Mouse (Mus musculus) embryonic fibroblast, embryonic 13.5 days (primary cell): Measurements from ENCODE around the gene Frmd4a. TPM values are rescaled to one million over a fixed set of nuclear protein-coding genes. Genes with fewer than 3 reads are reported as not detected.

Experiments
- H3K27ac ChIP-seq: 2 replicates; pipeline ENCODE4 v1.5.1; 2012; ENCODE audit warnings: low read length, control low read depth, inconsistent platforms; ENCODE audit not compliant: insufficient read depth
- H3K4me1 ChIP-seq: 2 replicates; pipeline ENCODE4 v1.6.1; 2011; ENCODE audit warnings: low read length; ENCODE audit not compliant: control insufficient read depth, insufficient read depth
- H3K4me3 ChIP-seq: 2 replicates; pipeline ENCODE4 v1.5.1; 2011; ENCODE audit warnings: mild to moderate bottlenecking, control low read depth, low read length; ENCODE audit not compliant: insufficient read depth
- CTCF ChIP-seq: IDR thresholded peaks from 2 replicates; pipeline ENCODE4 v1.5.1; 2011; ENCODE audit warnings: mild to moderate bottlenecking, control low read depth, low read length, moderate library complexity, borderline replicate concordance; ENCODE audit not compliant: insufficient read depth
- POLR2A ChIP-seq: IDR thresholded peaks from 2 replicates; pipeline ENCODE4 v1.6.1; 2011; ENCODE audit warnings: low read depth, mild to moderate bottlenecking, control low read depth, low read length, moderate library complexity
- polyA plus RNA-seq: library from polyadenylated mRNA; stranded (reverse); fragments of >200 nt; gene quantifications from 2 replicates; pipeline ENCODE4 v1.2.4, GENCODE M21; 2011; ENCODE audit warnings: low read depth; ENCODE audit not compliant: missing spikeins, insufficient read length

Gene Frmd4a
- polyA plus RNA-seq, 1 experiment = 66.9 TPM

DNA sequence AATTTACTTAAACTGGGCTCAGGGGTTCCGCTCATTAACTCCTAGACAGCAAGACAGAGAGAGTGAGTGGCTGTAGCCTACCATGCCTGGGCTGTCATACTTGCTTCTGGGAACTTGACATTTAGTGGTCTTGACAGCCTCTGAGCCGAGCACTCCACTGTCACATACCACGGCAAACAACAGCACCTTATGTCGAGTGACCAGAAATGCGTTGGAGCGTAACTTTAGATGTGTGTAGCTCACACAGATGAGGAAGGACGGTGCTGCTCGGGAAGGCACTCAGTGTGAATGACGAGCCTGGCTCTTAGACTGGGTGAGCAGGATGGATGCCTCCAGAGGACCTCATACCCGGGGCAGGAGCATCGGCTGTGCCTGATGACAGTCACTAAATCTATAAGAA, 463.6 kb downstream of the Frmd4a start:
- no peak overlapping the region for H3K27ac ChIP-seq
- no peak overlapping the region for H3K4me3 ChIP-seq
- TF ChIP-seq CTCF = no peak
- no peak for TF ChIP-seq POLR2A
- H3K4me1 ChIP-seq = peaks cover 19% of the 10 kb centered on the region

DNA sequence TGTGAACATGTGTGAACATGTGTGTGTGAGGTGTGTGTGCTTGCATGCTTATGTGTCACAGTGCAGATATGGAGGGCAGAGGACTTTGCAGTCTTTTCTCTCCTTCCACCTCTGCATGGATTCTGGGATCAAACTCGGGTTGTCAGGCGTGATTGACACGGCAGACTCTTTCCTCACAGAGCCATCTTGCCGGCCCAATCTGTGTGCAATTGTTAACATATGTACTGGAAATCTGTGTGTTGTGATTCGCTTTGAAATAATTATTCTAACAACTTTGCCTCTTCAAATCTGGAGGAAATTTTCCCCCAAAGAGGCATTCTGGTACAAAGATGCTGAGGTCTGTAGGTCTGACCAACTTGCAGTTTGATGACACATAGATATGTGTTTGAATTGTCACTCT, 468.7 kb downstream of the Frmd4a start:
- Histone ChIP-seq H3K27ac (no peak overlapping the region), H3K4me1 (peaks cover 9% of the 10 kb centered on the region), H3K4me3 (no peak overlapping the region)
- TF ChIP-seq POLR2A (no peak), CTCF (no peak)

DNA sequence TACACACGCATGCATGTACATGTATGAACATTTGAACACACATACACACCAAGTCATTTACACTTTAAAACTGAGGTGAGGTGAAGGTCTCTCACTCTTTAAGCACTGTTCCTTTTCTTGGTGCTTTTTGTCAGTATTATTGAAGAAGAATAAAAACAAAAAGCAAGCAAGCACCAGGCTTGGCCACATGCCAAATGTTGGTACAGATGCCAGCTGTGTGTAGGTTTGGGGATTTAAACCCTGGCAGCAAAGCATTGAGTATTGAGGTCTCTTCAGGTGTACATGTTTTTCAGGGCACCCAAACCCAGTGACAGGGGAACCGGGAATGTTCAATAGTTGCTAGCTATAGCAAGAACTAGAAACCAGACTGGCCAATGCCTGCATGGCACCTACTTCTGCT, 469.8 kb downstream of the Frmd4a start:
- Histone ChIP-seq H3K4me1 (peaks cover 18% of the 10 kb centered on the region), H3K27ac (no peak overlapping the region), H3K4me3 (no peak overlapping the region)
- TF ChIP-seq POLR2A = no peak
- TF ChIP-seq CTCF = no peak

DNA sequence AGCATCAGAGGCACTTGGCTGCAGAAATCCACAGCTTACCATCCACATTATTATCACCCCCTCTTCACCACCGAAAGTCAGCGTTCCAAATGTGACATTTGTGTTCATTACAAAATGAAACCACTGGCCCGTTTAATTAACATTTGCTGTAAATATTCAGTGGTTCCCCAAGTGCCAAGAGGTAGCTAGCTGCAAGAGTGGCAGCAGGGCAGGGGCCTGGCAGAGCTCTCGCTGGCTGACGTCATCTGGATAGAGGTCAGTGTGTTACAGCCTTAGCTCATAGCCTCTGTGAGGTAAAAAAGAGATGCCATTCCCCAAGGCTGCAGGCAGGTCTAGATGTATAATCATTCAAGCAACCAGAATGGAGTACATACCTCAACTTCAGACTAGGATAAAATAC, 473.3 kb downstream of the Frmd4a start:
- H3K4me3 ChIP-seq = no peak overlapping the region
- TF ChIP-seq POLR2A (no peak), CTCF (no peak)
- H3K27ac ChIP-seq = peak overlapping the region; percentile 31; the same call in 1 of the 2 replicates
- peaks cover 19% of the 10 kb centered on the region; the same call in 1 of the 2 replicates for H3K4me1 ChIP-seq

DNA sequence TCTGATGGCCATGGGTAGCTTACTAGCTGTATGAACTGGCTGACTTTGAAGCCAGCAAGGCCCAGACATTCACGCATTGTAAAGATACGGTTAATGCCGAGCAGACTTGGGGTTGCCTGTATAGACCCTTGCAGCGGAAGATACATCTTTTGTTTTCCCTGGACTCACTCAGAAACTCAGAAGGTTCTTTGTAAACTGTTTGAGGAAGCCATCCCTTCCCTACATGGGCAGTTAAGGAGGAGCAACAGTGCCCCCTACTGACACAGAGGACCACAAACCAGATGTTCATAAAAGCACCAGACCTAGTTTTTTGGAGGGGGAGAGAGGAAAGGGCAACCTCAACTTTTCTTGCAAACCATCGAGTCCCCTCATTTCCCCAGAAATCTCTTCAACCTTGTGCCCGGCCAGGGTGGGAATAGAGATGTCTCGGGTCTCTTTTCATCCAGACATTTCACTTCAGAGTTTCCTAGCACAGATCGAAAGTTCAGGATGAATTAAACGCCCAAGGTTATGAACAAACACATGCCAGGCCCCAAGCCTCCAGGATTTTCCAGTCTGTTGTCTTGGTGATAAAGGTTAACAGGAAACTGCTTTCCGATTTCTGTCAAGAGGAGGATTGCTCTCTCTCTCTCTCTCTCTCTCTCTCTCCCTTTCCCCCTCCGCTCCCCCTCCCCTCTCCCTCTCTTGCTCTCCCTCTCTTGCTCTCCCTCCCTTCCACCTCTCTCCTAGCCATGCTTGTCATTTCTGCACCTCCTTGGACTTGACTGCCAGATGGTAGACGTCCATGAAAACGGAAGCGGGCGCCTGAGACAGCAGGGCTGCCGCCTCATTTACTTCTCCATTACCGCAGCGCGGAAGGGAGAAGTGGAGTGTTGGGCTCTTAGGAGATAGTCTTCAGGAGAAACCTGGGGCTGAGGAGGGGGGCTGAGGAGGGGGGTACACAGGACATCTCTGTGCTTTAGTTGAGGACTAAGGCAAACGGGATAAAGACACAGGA, 475.3 kb downstream of the Frmd4a start:
- Histone ChIP-seq H3K4me3 (no peak overlapping the region), H3K4me1 (peaks cover 19% of the 10 kb centered on the region; the same call in 1 of the 2 replicates), H3K27ac (peak overlapping the region; percentile 15; the same call in 1 of the 2 replicates)
- TF ChIP-seq CTCF (peak; percentile 60; the same call in 1 of the 2 replicates), POLR2A (no peak)

DNA sequence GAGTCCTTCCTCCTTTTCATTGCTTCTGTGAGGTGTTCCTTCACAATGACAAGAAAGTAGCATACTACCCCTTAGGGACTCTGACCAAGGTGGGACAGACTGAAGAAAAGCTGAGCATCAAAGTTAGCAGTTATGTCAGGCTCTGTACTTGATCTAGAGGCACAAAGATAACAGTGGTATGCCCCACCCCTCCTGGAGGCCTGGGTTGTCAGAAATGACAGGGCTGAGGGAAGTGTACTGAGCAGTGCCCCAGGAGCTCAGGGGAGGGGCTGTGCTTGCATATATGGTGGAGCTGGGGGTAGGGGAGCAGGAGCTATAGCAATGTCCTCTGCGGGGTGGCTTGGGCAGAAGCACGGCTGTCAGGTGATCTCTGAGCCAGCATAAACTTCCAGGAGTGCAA, 477.0 kb downstream of the Frmd4a start:
- peaks cover 19% of the 10 kb centered on the region; the same call in 1 of the 2 replicates for H3K4me1 ChIP-seq
- no peak for TF ChIP-seq CTCF
- no peak overlapping the region for H3K4me3 ChIP-seq
- no peak overlapping the region for H3K27ac ChIP-seq

DNA sequence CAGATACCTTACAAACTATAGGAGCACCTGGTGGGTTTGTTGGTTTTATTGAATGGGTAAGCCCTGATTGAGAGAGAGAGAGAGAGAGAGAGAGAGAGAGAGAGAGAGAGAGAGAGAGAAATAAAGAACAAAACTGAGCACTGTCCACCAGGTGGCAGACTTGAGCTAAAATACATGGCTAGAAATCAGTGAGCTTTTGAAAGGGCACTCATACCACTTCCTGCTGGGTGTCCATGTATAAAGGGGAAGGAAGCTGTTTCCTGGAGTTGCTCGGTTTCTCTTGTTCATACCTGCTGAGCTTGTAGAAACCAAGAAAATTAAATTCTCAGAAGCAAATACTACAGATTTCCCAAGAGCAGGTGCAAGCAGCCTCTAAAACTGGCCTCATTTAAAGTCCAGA, 481.7 kb downstream of the Frmd4a start:
- no peak overlapping the region for H3K4me3 ChIP-seq
- no peak for TF ChIP-seq CTCF
- H3K4me1 ChIP-seq = 0 out of 2 replicates have a peak, but pooled peaks cover 1% of the 10 kb centered on the region
- H3K27ac ChIP-seq = no peak overlapping the region

DNA sequence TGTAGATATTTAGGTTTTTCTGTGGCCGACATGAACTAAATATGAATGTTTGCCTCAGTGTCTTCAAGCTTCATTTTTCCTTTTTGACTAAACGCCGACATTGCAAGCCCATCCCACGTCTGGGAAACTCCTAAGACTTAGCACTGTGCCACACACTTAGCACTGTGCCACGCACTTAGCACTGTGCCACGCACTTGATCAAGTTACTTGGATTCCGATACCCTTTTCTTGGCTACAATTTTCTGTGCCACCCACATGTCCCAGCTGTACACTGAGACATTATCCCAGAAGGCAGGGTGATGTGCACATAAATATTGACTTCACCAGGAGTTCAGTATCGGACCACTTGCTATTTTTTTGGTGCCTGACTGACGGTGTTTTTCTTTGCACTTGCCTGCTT, 482.4 kb downstream of the Frmd4a start:
- Histone ChIP-seq H3K27ac (no peak overlapping the region), H3K4me3 (no peak overlapping the region), H3K4me1 (0 out of 2 replicates have a peak, but pooled peaks cover 2% of the 10 kb centered on the region)
- TF ChIP-seq CTCF (no peak), POLR2A (no peak)

DNA sequence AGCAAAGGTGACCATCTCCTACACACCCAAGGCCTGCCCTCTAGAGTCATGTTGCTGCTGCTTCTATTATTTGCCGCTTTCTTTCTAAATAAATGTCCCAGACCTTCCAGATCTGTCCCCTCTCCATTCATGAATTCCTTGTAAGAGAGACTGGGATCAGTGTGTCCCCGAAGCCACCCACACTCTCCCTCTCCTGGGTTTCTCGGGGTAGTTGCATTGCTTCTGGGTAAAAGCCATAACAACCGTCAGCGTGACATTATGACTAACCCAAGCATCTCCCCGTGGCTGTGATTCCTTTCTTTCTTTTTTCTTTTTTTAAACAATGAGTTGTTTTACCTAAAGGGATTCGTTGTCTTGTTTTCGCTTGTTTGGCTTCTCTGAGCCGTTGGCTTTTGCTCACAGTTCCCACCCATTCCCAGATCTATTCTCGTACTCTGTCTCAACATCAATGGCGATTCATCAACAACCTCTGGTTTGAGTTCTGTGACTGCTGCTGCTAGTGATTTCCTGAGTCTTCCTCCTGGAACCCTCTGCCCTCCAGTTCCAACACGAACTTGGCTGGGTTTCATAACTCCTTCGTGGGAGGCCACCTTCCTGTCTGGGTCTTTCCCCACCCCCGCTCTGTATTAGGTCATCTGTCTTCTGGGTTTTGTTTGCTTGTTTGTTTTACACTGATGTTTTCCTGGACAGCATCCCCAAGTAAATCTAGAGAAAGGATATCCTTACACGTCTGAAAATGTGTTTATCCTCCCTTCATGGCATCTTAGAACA, 483.9 kb downstream of the Frmd4a start:
- Histone ChIP-seq H3K27ac (0 out of 2 replicates have a peak overlapping the region, but pooled peaks have one; percentile 3), H3K4me3 (no peak overlapping the region), H3K4me1 (0 out of 2 replicates have a peak, but pooled peaks cover 2% of the 10 kb centered on the region)
- TF ChIP-seq CTCF (no peak), POLR2A (no peak)
